Mouse (Mus musculus) layer of hippocampus, adult 18-20 months (tissue): ENCODE results near the gene Krt9. TPM values are rescaled to one million over a fixed set of nuclear protein-coding genes. Genes with fewer than 3 reads are reported as not detected.

Experiments
- DNase-seq, 2 experiments: peaks; one replicate each; pipeline ENCODE4 v3.0.0; 2022; ENCODE audit warnings: low spot score in 2 of 2
- total RNA-seq, 2 experiments: library from RNA; stranded (reverse); gene quantifications; 2 replicates each; pipeline ENCODE4 v1.2.3; 2021

Krt9 gene
- total RNA-seq, 2 experiments from 2014 or later = 3.8 to 4.4 TPM

DNA sequence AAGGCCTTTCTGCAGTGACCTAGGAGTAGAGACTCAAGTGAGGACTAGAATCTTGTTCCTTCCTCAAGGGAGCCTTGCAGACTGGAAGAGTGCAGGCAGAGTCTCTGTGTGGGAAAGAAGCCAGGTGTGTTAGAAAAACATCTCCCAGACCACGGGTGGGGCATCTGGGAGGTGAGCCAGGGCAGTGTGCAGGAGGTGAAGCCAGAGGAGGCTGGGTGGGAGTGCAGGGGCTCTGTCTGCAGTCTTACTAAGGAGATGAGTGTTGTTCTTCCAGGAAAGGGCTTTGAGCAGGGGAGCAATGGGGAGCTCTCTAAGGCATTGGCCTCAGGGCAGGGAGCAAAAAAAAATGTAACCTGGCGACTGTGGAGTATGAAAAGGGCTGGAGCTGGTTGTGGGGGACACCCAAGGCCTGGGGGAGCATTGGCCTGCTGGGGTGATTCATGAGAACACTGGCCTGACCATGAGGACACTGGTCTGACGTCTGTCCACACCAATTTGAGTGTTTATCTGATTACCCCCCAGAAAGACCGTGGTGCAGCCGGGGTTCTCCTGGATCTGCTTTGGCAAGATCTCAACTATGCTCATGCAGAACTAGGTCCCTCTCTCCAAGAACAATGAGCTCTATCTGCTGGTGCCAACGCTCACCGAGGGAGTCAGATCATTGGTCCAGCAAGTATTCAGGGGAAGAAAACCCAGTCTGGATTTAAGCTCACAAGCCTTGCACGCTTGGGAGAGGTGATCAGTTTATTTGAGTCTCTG is 37.4 kb downstream of the Krt9 start:
- no peak for DNase-seq

DNA sequence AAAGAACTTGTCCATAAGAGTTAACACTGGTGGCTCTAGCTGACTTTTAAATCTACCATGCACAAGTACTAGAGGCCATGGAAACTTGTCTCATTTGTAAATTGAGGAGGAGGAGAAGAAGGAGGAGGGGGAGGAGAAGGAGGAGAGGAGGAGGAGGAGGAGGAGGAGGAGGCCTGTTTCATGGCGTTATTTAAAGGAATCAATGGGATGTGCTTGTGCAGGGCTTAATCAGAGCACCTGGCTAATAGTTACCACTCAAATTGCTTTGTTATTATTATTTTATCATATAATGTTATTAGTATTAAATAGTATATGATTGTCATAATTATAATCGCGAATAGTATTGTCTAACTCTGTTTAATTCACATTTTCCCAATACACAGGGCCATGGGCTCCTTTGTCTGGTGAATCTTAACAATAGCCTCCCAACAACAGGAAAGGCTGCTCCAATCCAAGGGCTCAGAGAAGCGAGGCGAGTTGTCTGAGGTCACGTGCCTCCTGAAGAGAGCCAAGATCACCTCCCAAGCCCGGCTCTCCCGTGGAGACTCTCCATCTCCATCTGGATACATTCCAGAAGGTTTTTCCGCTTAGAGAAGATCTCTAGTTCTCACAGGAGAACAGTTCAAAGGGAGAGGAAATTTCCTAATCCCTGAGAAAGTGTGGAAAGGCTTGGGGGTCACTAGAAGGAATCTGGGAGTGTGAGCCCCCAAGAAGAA is 44.3 kb downstream of the Krt9 start, which contains the start of gene Krt19:
TSS of gene Krt19 (minus strand) at position 51 of the 716 bp plus-strand sequence.
- DNase-seq = no peak

DNA sequence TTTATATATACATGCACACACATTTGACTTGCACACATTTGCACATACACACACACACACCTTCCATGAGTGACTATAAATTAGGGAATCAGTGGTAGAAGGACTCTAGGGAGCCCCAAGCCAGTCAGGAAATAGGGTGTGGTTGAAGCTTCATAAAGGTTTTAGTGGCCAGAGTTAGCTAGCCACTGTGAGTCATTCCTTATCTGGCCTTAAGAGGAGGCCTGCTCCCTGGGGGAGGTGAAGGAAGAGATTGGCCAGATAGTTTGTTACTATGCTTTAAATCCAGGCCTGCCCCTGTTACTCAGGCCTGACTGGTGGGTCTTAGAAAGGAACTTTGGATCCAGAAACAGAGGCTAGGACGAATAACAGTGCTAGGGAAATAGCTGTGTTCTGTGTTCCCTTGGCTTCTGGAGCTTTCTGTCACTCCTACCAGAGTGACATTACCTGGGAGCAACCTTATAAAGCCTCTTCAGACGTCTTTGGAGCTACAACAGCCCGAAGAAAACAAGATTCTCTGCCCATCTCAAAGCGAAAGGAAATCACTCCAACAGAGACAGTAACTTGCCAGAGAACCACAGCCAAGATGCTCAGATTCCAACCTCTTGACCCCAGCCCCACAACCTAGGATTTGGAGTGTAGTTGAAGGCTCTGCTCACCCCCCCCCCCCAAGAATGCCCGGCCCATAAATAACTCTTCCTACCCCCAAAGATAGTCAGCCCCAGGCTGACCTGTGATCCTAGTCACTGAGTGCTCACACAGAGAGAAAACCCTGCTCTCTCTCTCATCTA is 45.3 kb downstream of the Krt9 start:
- no peak for DNase-seq

DNA sequence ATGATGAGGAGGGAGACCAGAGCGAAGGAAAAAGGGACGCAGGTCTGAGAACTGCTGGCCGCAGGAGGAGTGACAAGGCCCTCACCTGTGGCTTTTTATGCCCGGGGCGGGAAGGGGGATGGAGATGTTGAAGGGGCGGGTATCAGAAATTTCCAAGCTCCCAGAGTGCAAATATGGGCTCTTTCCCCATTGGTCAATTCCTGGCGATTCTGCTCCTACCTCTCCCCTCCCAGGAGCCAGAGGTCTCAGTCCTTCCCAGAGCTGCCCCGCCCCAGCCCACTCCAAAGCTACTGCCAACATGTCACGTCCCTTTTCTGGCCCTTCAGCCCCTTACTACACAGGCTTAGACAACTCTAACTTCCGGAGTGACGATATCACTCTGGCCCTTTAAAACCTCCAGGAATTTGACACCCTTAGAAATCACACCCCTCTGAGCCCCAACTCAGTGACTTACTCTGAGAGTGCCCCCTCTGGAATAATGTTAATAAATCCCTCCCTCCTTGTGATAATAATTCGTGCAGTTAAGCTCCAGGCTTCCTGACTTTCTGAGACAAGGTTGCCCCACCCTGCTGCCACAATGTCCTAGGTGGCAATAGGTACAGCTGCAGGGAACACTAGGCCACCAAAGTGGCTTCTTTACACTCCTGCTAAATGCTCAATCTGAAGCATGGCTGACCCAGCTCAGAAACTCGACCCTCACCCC is 47.0 kb downstream of the Krt9 start:
- no peak for DNase-seq

DNA sequence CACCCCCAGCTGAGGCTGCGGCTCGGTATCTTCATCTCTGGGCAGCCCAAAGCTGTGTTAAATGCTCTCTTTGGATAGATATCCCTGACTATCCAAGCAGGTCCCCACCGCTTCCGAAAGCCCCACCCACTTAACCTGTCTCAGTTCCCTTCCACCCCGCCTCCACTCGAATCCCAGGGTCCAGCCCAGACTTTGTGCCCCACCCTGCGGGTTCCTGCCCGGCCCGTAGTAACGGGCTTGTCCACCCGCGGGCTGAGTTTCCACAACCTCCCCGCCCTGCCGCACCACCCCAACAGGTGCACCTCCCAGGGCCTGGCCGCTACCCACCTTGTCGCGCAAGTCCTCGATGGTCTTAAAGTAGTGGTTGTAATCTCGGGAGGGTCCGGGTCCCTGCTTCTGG is 47.9 kb downstream of the Krt9 start:
- DNase-seq = no peak

DNA sequence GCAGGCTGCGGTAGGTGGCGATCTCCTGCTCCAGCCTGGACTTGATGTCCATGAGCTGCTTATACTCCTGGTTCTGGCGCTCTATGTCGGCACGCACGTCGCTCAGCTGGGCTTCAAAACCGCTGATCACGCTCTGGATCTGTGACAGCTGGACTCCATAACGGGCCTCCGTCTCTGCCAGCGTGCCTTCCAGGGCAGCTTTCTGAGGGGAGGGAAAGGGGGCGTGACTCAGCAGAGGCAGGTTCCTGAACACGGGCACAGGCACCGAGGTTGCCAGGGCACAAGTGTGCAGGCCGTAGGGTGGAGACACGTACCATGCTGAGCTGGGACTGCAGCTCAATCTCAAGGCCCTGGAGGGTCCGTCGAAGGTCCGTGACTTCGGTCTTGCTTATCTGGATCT is 52.1 kb downstream of the Krt9 start:
- no peak for DNase-seq

DNA sequence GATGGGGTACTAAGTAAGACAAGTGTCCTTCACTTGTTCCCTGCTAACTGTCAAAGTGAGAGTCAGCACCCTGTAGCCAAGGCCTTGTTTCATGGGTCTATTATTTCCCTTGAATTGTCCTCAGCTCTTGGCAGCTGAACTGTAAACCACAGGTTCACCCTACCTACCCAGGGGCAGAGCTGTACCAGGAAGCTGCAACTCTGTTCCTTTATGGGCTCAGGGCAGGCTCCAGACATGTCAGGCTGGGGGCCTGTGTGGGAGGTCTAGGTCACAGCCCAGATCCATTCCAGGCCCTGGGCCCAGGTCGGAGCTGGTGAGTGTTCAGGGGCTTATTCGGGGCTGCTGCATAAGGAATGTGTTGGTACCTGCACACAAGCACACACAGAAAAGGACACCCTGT is 53.7 kb downstream of the Krt9 start:
- DNase-seq = no peak

DNA sequence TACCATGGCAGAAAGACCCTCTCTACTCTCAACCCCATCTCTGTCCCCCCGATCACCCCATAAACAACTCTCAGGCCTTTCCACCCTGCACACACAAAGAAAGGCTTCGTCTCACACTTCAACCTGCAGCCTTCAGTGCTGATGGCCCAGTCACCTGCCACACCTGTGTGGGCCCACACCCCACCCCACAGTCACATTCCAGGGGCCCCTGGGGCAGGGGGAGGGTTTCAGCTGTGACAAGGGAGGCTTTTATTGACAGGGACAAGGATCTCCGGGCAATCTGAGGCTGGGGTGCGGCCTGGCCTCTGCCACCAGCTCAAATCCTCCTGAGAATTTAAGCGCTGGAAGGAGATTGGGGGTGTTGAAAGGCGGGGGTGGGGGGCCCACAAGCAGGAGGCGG is 54.2 kb downstream of the Krt9 start:
- no peak for DNase-seq

DNA sequence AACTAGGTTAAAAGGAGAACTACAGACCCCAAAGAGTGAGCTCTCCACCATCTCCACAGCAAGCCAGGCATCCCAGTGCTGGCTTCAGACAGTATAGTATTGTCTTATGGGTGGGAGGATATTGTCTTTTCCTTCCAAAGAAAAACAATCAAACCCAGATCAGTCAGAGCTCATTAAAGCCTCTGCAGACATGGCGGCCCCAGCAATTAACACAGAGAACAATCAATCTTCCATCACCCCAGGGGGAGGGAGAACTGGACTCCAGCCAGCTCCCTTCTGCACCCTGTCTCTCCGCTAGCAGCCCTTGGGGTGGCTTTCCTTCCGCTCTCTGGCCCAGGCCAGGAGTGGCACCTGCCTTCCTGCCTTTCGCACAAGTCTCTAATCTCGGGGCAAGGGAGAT is 55.4 kb downstream of the Krt9 start:
- no peak for DNase-seq

Other genes with a start within 250 kb of the Krt9 start
- gene Krtap9-5, start 244.8 kb downstream of the Krt9 start, total RNA-seq = not detected
- gene Krtap29-1, start 214.2 kb downstream of the Krt9 start, total RNA-seq = not detected
- gene Krtap16-1, start 206.6 kb downstream of the Krt9 start, total RNA-seq = not detected
- gene Krtap17-1, start 199.3 kb downstream of the Krt9 start, total RNA-seq = not detected
- not detected for gene Krt33a, start 177.0 kb downstream of the Krt9 start, total RNA-seq
- not detected for gene Krt33b, start 163.4 kb downstream of the Krt9 start, total RNA-seq
- gene Krt34, start 151.7 kb downstream of the Krt9 start, total RNA-seq = not detected
- gene Krt31, start 142.7 kb downstream of the Krt9 start, total RNA-seq = not detected
- gene Krt32, start 105.0 kb downstream of the Krt9 start, total RNA-seq = not detected
- not detected for gene Krt35, start 97.0 kb downstream of the Krt9 start, total RNA-seq
- gene Krt36, start 87.6 kb downstream of the Krt9 start, total RNA-seq = not detected
- gene Krt13, start 71.7 kb downstream of the Krt9 start, total RNA-seq = not detected
- gene Krt15, start 57.3 kb downstream of the Krt9 start, total RNA-seq = under 1 TPM in 1 of 2 experiments, not detected in 1; 0.51 TPM
- not detected for gene Krt19, start 44.6 kb downstream of the Krt9 start, total RNA-seq
- not detected for gene Krt14, start 14.3 kb upstream of the Krt9 start, total RNA-seq
- gene Krt16, start 55.7 kb upstream of the Krt9 start, total RNA-seq = not detected
- gene Krt17, start 67.8 kb upstream of the Krt9 start, total RNA-seq = not detected
- gene Krt42, start 76.6 kb upstream of the Krt9 start, total RNA-seq = not detected
- 100 to 1,000 TPM; 739 to 776 TPM for gene Eif1, start 126.6 kb upstream of the Krt9 start, total RNA-seq
- not detected for gene Gast, start 141.2 kb upstream of the Krt9 start, total RNA-seq
- gene Hap1, start 162.9 kb upstream of the Krt9 start, total RNA-seq = 100 to 1,000 TPM; 186 to 208 TPM
- 10 to 100 TPM; 31.0 to 35.6 TPM for gene Jup, start 204.5 kb upstream of the Krt9 start, total RNA-seq
- 10 to 100 TPM in 1 of 2 experiments, 1 to 10 TPM in 1; 9.8 to 11.2 TPM for gene P3h4, start 221.6 kb upstream of the Krt9 start, total RNA-seq
- gene Fkbp10, start 222.5 kb upstream of the Krt9 start, total RNA-seq = 1 to 10 TPM; 5.4 to 5.8 TPM
- gene Nt5c3b, start 248.6 kb upstream of the Krt9 start, total RNA-seq = 10 to 100 TPM; 48.8 to 53.4 TPM
- gene Klhl10, start 248.7 kb upstream of the Krt9 start, total RNA-seq = 1 to 10 TPM in 1 of 2 experiments, under 1 TPM in 1; 0.74 to 1.2 TPM